Mouse (Mus musculus) cerebellum, adult 9-10 months (tissue): ENCODE results near the gene Slc2a9.

Source experiments
- DNase-seq: peaks from one replicate; pipeline ENCODE4 v3.0.0; 2022

Slc2a9 gene

DNA sequence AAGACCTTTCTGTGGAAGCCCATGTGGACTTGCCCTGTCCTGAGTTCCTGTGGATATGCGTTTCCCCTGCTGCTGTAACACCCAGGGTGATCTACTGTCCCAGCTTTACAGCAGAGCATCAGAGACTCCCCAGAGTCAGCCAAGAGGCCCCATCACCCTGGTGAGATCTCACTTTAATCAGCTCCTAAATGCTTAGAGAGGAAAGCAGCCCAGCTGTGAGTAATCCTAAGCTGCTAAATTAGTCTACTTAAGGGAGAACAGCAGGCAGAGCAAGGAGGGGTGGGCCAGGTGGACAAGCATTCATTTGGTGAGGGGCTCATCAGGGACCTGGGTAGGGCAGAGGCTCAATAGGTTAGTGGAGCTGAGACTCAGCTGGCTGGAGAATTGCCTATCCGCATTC is 137.4 kb downstream of the Slc2a9 start:
- no peak for DNase-seq

DNA sequence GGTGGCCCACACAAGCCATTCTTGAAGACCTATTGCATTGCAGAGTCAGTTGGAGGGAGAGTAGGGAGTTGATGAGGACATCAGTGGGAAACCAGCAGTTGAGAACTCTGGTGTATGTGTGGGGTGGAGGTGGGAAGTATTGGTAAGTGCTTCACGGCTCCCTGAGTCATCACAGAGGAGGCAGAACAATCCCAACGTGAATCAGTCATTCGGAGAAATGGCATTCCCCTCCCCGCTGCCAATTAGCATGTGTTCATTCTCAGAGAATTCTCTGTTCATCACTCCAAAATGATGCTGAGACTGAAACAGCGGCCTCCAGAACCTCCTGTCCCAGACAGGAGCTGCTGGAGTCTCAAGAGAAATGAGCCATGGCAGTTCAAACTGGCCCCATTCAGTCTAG is 138.5 kb downstream of the Slc2a9 start:
- no peak for DNase-seq

DNA sequence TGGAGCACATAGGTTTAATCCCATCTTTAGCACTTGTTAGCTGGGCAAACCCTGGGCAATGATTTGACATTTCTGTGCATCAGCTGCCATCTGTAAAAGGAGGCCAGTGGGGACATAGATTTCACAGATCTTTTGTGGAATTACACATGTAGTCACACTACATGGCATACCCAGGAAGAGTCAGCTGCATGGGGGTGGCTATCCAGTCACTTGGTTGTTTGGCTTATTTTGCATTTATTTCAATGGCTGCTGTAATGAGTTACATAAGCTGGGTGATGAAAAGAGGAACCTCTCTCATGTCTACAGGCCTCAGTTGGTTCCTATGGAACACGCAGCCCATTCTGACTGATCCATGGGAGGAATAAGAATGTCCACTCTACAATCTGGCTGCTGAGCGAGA is 143.2 kb downstream of the Slc2a9 start:
- DNase-seq, result no peak

DNA sequence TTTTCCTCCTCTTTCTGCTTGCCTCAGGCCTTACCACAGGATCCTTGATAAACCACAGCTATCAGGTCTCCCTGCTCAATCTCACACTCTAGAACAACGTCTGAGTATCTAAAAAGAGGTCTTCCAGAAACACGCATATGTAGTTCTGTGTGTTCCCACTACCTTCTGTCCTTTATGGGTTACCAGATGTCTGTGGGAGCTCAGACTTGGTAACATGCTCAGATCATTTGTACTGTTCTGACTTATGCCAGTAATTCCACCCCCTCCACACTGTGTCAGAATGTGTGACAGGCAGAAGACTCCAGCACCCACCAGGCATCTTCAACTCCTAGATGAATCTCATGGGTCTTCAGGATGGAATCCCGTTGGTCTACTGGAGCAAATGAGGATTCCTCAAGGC is 146.0 kb downstream of the Slc2a9 start:
- no peak for DNase-seq

DNA sequence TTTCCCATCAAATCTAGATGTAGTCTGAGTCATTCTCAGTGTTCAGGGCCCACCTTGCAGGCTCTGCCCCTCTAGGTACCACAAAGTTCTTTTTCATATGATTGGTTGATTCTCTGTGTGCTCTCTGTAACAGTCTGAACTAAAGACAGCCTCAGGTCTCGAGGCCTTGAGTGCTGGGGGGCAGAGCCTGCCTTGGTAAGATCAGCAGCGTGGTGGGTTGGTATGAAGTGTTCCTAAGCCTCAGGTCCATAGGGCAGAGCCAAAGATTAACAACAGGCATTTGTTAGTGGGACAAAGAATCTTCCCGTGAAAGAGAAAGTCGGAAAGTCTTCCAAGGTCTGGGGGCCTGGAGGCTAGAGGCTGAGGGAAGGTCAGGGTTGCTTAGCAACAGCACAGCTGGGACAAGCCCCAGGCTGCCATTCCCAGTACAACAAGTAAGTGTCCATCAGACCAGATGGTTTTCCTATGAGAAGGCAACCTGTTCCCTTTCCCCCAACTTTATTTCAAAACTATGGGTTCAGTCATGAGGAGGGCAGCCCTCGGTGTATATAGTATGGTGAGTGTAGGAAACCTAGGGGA is 152.5 kb downstream of the Slc2a9 start:
- DNase-seq, result no peak

DNA sequence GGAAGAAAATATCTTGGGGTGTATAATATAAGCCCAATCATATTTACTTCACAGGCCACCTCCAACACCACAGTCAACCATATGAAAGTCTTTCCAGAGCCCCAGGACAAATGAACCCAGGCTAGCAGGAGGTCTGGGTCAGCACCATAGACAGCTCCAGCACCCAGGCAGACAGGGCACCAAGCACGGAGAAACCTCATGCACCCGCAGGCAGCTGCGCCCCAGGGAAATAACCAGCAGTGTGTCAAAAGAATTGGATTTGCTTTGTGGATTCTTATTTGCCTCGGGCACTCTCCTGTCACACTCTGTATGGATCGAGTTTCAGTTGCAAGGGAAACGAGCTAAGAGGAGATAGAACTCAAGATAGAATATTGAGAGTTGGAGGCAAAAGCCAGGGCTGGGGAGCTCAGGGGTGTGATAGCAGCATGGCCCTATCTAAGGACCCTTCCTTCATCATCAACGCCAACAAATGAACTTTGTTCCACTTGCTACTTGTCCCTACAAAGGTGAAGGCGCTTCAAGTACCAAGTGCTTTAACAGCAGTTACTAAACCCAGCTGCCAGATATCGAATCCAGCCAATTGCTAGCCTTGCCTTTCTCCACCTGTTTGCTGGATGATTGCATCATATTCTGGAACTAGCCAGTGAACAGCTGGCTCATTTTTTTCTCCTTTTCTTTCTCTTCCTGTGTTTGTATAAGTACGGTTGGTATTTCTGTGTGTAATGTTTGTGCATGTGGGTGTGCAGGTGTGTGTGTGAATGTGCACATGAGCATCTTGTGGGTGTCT is 156.1 kb downstream of the Slc2a9 start:
- DNase-seq, result no peak

DNA sequence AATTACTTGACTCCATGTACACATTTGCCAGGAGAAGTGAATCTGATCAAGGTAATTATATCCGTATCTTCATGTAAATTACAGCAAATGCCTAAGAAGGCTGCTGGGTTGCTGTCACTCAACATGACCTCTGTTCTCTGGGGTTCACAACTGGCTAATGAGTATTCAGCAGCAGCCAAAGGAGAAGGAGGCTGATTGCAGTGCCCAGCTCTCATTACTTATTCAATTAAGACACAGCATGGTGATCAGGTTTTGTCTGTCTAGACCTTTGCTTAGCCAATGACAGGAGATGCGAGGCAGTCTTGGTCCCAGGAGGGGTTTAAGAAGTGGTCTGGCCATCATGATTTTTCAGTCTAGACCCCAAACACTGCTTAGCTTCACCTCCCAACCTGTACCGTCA is 159.8 kb downstream of the Slc2a9 start:
- DNase-seq, result no peak

DNA sequence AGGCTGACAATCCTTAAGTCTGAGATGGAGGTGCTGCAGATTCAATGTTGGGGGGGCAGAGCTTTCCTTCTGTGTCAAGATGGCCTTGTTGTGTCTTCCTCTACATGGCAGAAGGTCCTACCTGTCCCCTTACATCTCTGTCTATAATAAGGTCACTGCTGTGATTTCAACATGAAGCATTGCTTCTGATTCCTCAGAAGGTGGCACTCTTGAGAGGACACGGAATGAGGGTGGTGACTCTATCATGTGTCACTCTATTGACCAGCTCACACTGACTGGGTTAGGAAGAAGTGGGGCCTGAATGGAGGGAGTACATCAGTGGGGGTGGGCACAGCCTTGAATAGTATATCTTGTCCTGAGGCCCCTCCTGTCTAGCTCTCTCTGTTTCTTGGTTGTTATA is 168.4 kb downstream of the Slc2a9 start:
- no peak for DNase-seq

DNA sequence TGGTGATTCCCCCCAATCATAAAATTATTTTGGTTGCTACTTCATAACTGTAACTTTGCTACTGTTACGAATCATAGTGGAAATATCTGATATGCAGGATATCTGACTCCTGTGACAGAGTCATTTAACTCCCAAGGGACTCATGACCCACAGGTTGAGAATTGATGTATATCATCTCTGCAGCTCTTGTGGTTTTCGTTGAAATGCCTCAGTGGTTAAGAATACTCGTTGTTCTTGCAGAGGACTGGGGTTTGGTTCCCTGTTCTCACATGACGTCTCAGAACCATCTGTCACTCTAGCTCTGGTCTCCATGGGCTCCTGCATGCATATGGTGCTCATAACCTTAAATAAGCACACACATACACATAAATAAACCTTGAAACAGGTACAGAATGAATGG is 169.6 kb downstream of the Slc2a9 start:
- DNase-seq, result no peak

DNA sequence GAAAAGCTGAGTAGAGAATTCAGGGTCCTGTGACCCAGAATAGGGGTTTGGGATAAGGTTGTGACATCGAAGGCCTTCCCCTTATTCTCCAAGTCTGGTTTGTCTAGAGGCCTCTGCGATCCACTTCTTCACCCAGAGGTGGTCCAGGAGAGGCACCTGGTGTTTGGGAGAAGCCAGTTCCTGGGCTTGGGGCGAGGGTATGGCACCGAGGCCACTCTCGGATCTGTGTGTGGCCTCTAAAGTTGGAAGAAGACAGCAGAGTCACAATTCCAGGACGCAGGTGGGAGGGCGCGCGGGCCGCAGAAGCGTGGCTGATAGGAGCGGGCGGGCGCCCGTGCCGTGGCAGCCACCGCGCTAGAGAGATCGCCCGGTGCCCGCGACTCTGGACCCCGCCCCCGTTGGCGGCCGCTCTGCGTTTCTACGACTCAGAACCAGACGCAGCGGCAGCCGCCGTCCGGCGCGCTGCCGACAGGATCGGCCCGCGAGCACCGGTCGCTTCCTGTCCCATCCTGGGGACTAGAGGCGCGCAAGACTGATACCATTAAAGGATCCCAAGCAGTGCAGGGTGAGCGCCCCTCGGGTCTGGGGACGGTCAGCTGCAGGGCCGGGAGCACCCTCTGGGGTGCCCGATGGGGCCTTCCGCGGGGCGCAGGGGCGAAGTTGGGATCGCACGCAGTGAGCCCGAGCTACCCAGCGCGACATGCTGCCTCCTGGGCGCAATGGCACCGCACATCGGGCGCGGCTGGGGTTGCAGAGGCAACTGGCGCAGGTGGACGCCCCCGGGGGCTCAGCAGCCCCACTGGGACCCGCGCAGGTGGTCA is 183.8 kb downstream of the Slc2a9 start, which contains the start of gene Drd5:
Gene Drd5 (plus strand): TSS at position 402 of the 821 bp plus-strand sequence.
- DNase-seq, result no peak

DNA sequence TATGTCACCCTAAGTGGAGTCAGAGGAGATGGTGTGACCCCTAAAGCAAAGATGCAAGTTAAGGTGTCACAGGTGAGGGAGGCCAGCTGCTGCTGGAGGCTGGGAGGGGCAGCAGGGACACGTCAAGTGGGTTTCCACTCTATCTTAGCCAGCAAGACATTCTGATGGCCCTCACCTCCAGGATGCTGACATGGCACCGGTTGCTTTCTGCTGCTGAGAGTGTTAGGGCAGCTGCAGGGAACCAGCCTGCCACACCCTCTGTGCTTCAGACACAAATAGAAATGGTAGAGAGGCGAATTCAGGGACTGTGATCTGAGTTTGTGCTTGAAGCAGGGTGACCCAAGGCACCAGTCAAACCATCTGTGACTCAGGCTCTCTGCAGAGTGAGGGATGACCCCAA is 193.1 kb downstream of the Slc2a9 start:
- no peak for DNase-seq

DNA sequence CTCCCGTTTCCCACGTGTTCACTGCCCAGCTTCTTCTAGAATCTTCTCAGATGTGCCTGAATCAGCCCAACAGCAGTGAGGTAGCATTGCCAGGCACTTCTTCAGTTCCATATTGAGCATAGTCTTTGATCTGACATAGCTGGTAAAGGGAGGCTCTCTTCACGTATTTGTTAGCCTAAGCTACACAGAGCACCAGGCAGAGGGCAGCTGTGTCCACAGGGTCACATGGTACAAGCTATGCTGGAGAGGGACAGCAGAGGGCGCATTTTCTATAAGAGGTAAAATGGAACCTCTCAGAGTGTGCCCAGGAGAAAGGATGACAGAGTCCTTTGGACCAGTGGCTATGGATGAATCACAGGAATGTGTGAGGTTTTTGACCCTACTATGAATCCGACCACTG is 194.1 kb downstream of the Slc2a9 start:
- peak; percentile 63 for DNase-seq

DNA sequence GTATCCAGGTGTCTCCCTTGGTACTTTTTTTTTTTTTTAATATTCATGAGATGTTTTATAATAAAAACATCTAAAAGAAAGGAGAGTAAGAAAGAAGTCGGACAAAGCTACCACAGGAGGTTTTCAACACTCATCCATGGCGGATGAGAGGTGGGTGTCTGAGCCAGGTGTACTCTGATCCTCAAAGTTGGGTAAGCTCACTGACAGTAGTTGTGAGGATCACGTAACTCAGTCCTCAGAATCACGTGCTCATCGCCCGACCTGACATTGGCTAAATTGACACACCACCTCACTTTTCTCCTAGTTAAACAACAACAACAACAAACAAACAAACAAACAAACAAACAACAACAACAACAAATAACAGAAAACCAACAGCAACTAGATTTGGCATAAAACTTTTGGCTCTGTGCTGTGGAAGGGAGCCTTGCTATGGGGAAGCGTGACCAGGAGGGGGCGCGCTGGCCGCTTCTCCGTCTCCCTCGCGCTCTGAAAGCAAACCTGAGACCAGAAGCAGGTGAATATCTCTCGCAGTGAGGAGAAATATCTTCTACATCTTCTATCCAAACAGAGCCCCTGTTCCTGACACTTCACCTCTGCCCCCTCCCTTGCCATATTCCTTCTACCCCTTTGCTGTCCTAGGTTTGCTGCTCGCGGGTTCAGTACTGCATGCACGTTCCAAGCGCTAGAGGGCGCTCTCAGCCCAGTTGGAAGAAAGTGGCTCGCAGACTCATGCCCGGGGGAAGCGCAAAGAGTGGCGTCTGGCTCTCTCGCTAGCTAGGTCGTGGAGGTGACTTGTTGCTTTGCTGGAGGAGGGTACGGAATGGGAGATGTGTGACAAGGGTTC is 195.5 kb downstream of the Slc2a9 start:
- DNase-seq, result peak; percentile 91

DNA sequence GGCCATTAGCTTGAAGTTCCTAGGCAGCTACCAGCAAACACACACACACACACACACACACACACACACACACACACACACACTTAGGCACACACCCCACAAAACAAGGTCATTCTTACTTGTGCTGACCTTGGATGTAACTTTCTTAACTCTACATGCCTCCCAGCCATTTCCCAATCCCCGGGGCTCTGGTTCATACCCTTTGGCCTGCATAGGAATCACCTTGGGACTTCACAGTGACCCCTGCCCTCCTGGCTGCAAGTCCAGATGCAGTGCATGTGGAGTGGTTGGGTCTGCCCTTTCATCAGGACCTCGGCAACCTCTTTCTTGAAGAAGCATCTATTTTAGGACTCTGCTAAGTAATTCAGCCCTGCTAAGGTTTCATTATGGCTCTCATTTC is 197.7 kb downstream of the Slc2a9 start:
- DNase-seq, result no peak

DNA sequence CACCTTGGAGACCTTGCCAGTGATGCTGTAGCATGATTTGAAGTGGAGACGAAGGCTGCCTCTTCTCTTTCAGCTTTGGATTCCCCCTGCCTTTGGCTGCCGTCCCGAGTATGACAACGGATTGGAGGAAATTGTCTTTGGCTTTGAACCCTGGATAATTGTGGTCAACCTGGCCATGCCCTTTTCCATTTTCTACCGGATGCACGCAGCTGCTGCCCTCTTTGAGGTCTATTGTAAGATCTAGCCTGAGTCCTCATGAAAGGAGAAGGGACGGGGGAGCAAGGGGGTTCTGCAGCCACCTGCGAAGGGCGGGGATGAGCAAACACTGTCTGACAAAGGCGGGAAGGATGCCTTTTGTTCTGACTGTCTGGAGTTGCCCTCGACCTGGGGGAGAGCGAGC is 200.3 kb downstream of the Slc2a9 start:
- DNase-seq, result no peak

DNA sequence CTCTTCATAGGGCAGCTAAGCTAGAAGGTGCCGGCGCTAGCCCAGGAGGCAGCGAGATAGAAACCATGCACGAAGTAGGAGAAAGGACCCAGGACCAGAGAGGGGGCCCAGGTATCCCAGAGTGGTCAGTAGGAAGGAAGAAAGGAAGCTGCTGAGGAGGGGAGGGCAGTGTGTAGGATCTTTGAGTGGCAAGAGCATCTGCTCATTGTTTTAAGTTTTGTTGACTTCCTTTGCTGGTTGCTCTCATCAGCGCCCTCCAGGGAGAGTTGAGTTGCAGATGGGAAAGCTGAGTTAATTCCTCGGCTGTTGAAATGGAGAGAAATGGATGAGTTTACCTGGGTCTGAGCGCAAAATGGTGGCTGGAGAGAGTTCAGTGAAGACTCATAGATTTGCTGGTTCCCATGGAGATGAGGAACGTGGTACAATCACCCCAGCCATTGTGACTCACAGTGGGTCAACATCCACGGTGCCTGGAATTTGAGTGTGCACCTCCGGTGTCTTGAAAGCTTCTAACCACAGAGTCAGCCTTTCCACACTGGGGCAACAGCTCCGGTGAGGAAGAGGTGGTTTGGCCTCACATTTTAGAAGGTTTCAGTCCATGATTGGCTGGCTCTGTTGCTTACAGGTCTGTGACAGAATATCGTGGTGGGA is 201.1 kb downstream of the Slc2a9 start:
- DNase-seq, result no peak
